Mouse (Mus musculus) lung, adult 2 months (tissue): ENCODE data around the gene Gon7. TPM values are rescaled to one million over a fixed set of nuclear protein-coding genes. Genes with fewer than 3 reads are reported as not detected.
A peak's percentile ranks its signal among the peaks of the same experiment; 100 is the strongest.

Experiments used
- DNase-seq: peaks from one replicate; pipeline ENCODE4 v3.0.0; 2022
- H3K4me1 ChIP-seq: fragments of 200-500 bp; 2 replicates; pipeline ENCODE4 v1.6.1; 2011; ENCODE audit warnings: low read length; ENCODE audit not compliant: control insufficient read depth, insufficient read depth
- H3K4me3 ChIP-seq: fragments of 200-500 bp; replicated peaks from 2 replicates; pipeline ENCODE3; 2011; ENCODE audit warnings: low read depth, mild to moderate bottlenecking, control low read depth, low read length; ENCODE audit errors: extremely low read depth
- CTCF ChIP-seq: fragments of 200-500 bp; IDR thresholded peaks from 2 replicates; pipeline ENCODE4 v1.5.1; 2011; ENCODE audit warnings: mild to moderate bottlenecking, low read length, control low read depth; ENCODE audit not compliant: insufficient read depth
- POLR2A ChIP-seq: fragments of 200-500 bp; IDR thresholded peaks from 2 replicates; pipeline ENCODE4 v1.6.1; 2011; ENCODE audit warnings: low read depth, mild to moderate bottlenecking, control low read depth, low read length, borderline replicate concordance; ENCODE audit errors: extremely low read depth
- WGBS: fragments of 180-500 bp; shearing (Covaris S2); methylation state at CpG from one replicate; pipeline ENCODE4 v1.1.7; 2018; 5-methylcytosine and 5-hydroxymethylcytosine counted together
- polyA plus RNA-seq: library from polyadenylated mRNA; depleted of rRNA; stranded (reverse); fragments of >200 nt; gene quantifications from 2 replicates; pipeline ENCODE4 v1.2.3, GENCODE M21; 2012

Gene Gon7
- polyA plus RNA-seq, 1 experiment: 13.3 TPM

- WGBS: 96% methylated on average over 5 of the region's 5 CpGs
- no peaks in the 10 kb centered on the region for H3K4me1 ChIP-seq
- TF ChIP-seq CTCF (no peak), POLR2A (no peak)
- no peak for DNase-seq
- H3K4me3 ChIP-seq: no peak overlapping the region
Observed at GRCm38 (mm10) chr12:102772676-102773075, 15.1 kb upstream of the Gon7 start.

GRCm38 (mm10) chr12:102771601-102772000 lies 14.0 kb upstream of the Gon7 start:
- Histone ChIP-seq H3K4me1 (no peaks in the 10 kb centered on the region), H3K4me3 (no peak overlapping the region)
- TF ChIP-seq POLR2A: no peak
- TF ChIP-seq CTCF: no peak
- 97% methylated on average over 8 of the region's 8 CpGs for WGBS
- DNase-seq: no peak

- no peak for DNase-seq
- TF ChIP-seq POLR2A (no peak), CTCF (0 out of 2 replicates have a peak, but pooled peaks have one; percentile 10)
- Histone ChIP-seq H3K4me1 (no peaks in the 10 kb centered on the region), H3K4me3 (no peak overlapping the region)
- 86% methylated on average over 4 of the region's 4 CpGs for WGBS
Observed at GRCm38 (mm10) chr12:102769000-102769399, 11.4 kb upstream of the Gon7 start.

- H3K4me3 ChIP-seq: no peak overlapping the region
- DNase-seq: no peak
- peaks cover 4% of the 10 kb centered on the region for H3K4me1 ChIP-seq
- TF ChIP-seq CTCF (no peak), POLR2A (no peak)
Observed at GRCm38 (mm10) chr12:102763696-102764095, 6.1 kb upstream of the Gon7 start.

- TF ChIP-seq POLR2A: no peak
- no peak for TF ChIP-seq CTCF
- no peak for DNase-seq
- Histone ChIP-seq H3K4me3 (no peak overlapping the region), H3K4me1 (peaks cover 6% of the 10 kb centered on the region)
- 67% methylated on average over 3 of the region's 3 CpGs for WGBS
Observed at GRCm38 (mm10) chr12:102761668-102762067, 4.1 kb upstream of the Gon7 start.

- H3K4me3 ChIP-seq: peak overlapping the region; percentile 97
- 2% methylated on average over 5 of the region's 5 CpGs for WGBS
- no peak for DNase-seq
- peaks cover 6% of the 10 kb centered on the region for H3K4me1 ChIP-seq
- TF ChIP-seq CTCF: no peak
- no peak for TF ChIP-seq POLR2A
Observed at GRCm38 (mm10) chr12:102758936-102759335, 1.3 kb upstream of the Gon7 start.

- TF ChIP-seq POLR2A (no peak), CTCF (no peak)
- H3K4me1 ChIP-seq: peaks cover 6% of the 10 kb centered on the region
- H3K4me3 ChIP-seq: peak within 1 kb of the TSS; percentile 97
- DNase-seq: no peak
- WGBS: under 1% methylated on average over 10 of the region's 10 CpGs
Observed at GRCm38 (mm10) chr12:102758403-102758756, 777 bp upstream of the Gon7 start, which contains the start of gene Gm20604. Gm20604 (minus strand) TSS chr12:102758672.

GRCm38 (mm10) chr12:102757055-102757688 lies 431 bp downstream of the Gon7 start:
- DNase-seq: no peak
- H3K4me1 ChIP-seq: peaks cover 6% of the 10 kb centered on the region
- WGBS: 1% methylated on average over 46 of the region's 46 CpGs
- TF ChIP-seq POLR2A (no peak), CTCF (no peak)
- H3K4me3 ChIP-seq: peak overlapping the region; percentile 93

- DNase-seq: no peak
- 69% methylated on average over 7 of the region's 7 CpGs for WGBS
Observed at GRCm38 (mm10) chr12:102756304-102756703, 1.3 kb downstream of the Gon7 start.

GRCm38 (mm10) chr12:102748256-102748655 lies 9.3 kb downstream of the Gon7 start:
- WGBS: 78% methylated on average over 3 of the region's 3 CpGs
- Histone ChIP-seq H3K4me1 (peaks cover 7% of the 10 kb centered on the region), H3K4me3 (no peak overlapping the region)
- TF ChIP-seq CTCF (no peak), POLR2A (no peak)
- DNase-seq: no peak

More at GRCm38 (mm10) chr12:102756304-102756703, 1.3 kb downstream of the Gon7 start:
- Histone ChIP-seq H3K4me3 (no peak overlapping the region), H3K4me1 (peaks cover 6% of the 10 kb centered on the region)
- TF ChIP-seq CTCF (0 out of 2 replicates have a peak, but pooled peaks have one; percentile 19), POLR2A (no peak)
